Mouse (Mus musculus) midbrain, embryonic 16.5 days (tissue): ENCODE data around the gene Srsf7. TPM values are rescaled to one million over a fixed set of nuclear protein-coding genes. Genes with fewer than 3 reads are reported as not detected.
A peak's percentile ranks its signal among the peaks of the same experiment; 100 is the strongest.
"Not testable (repeated sequence)": the region's sequence is repeated elsewhere in the genome, so short reads cannot be mapped to it uniquely, and the experiment has no call there.

Experiments used
- ATAC-seq: fragments of 200-750 bp; cut with Nextera tagmentation; 2 replicates; pipeline ENCODE4 v1.8.0; 2017; ENCODE audit warnings: moderate TSS enrichment
- H3K27ac ChIP-seq: fragments of 300-500 bp; sonication (generic); 2 replicates; pipeline ENCODE4 v1.5.1; 2014; ENCODE audit warnings: mild to moderate bottlenecking, low read length, mixed read lengths
- H3K27me3 ChIP-seq: fragments of 300-500 bp; sonication (generic); 2 replicates; pipeline ENCODE4 v1.6.1; 2014; ENCODE audit warnings: low read depth, low read length, mixed read lengths; ENCODE audit not compliant: control insufficient read depth, insufficient read depth
- H3K36me3 ChIP-seq: fragments of 300-500 bp; sonication (generic); 2 replicates; pipeline ENCODE4 v1.6.1; 2014; ENCODE audit warnings: mild to moderate bottlenecking, low read length, moderate library complexity, mixed read lengths; ENCODE audit not compliant: control insufficient read depth, insufficient read depth
- H3K4me1 ChIP-seq: fragments of 300-500 bp; sonication (generic); 2 replicates; pipeline ENCODE4 v1.6.1; 2014; ENCODE audit warnings: mild to moderate bottlenecking, low read length, mixed read lengths; ENCODE audit not compliant: control insufficient read depth, insufficient read depth
- H3K4me2 ChIP-seq: fragments of 300-500 bp; sonication (generic); 2 replicates; pipeline ENCODE4 v1.6.1; 2014; ENCODE audit warnings: mild to moderate bottlenecking, low read length, mixed read lengths
- H3K4me3 ChIP-seq: fragments of 300-500 bp; sonication (generic); 2 replicates; pipeline ENCODE4 v1.5.1; 2014; ENCODE audit warnings: low read depth, mild to moderate bottlenecking, low read length, moderate library complexity, mixed read lengths
- H3K9ac ChIP-seq: fragments of 300-500 bp; sonication (generic); 2 replicates; pipeline ENCODE4 v1.6.1; 2014; ENCODE audit warnings: low read depth, low read length, mixed read lengths
- H3K9me3 ChIP-seq: fragments of 300-500 bp; sonication (generic); replicated peaks from 2 replicates; pipeline ENCODE4 v1.6.1; 2014; ENCODE audit warnings: mild to moderate bottlenecking, low read length, mixed read lengths; ENCODE audit not compliant: control insufficient read depth, poor library complexity, severe bottlenecking
- WGBS: fragments of 180-500 bp; shearing (Covaris S2); extraction: QIAGEN DNeasy Blood & Tissue Kit; methylation state at CpG from one replicate; pipeline ENCODE4 v1.1.7; 2014; 5-methylcytosine and 5-hydroxymethylcytosine counted together
- polyA plus RNA-seq: library from polyadenylated mRNA; unstranded; fragments of >200 nt; fragmentation: Nextera tagmentation; extraction: Ambion mirVana; gene quantifications from 2 replicates; pipeline ENCODE4 v1.2.1, GENCODE M21; 2015

Gene Srsf7
- polyA plus RNA-seq, 1 experiment from 2014 or later = 395 TPM

GRCm38 (mm10) chr17:80213998-80214397 is 6.9 kb upstream of the Srsf7 start:
- not testable (repeated sequence) for H3K9ac ChIP-seq, H3K4me1 ChIP-seq, H3K4me3 ChIP-seq, H3K36me3 ChIP-seq, H3K9me3 ChIP-seq, ATAC-seq, H3K27me3 ChIP-seq, H3K4me2 ChIP-seq, H3K27ac ChIP-seq
- WGBS = 92% methylated on average over 4 of the region's 4 CpGs

- WGBS = 0% methylated on average over 36 of the region's 36 CpGs
- peak; percentile 65 for ATAC-seq
- peaks cover 13% of the 10 kb centered on the region for H3K4me1 ChIP-seq
- H3K9ac ChIP-seq = peak overlapping the region; percentile 97
- no peaks in the 10 kb centered on the region for H3K27me3 ChIP-seq
- H3K4me2 ChIP-seq = peak overlapping the region; percentile 89
- peaks cover 21% of the 10 kb centered on the region for H3K36me3 ChIP-seq
- H3K9me3 ChIP-seq = no peaks in the 10 kb centered on the region
- H3K27ac ChIP-seq = peak overlapping the region; percentile 100
- peak overlapping the region; percentile 75 for H3K4me3 ChIP-seq
Measured at GRCm38 (mm10) chr17:80206301-80206670, 821 bp downstream of the Srsf7 start.

DNA sequence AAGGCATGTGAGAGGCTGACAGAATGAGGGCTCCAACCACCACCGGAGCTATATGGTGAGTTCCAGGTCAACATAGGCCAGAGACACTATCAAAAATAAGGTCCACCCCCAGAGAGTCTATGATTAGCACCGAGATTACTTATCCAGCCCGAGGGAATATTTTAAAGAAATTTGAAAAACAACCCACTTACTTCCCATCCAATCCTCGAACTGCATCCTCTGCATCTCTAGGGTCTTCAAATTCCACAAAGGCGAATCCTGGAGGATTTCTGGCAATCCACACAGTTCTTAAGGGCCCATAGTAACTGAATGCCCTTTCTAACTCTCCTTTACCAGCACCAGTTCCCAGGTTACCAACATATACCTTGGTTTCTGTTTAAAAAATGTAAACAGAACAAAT is 1.4 kb downstream of the Srsf7 start:
- H3K9ac ChIP-seq = peak overlapping the region; percentile 97
- peaks cover 13% of the 10 kb centered on the region for H3K4me1 ChIP-seq
- no peaks in the 10 kb centered on the region for H3K9me3 ChIP-seq
- peak overlapping the region; percentile 100 for H3K27ac ChIP-seq
- H3K4me2 ChIP-seq = peak overlapping the region; percentile 89
- ATAC-seq = no peak
- peak overlapping the region; percentile 75 for H3K4me3 ChIP-seq
- H3K27me3 ChIP-seq = no peaks in the 10 kb centered on the region
- H3K36me3 ChIP-seq = peaks cover 21% of the 10 kb centered on the region
- 28% methylated on average over 5 of the region's 5 CpGs for WGBS

DNA sequence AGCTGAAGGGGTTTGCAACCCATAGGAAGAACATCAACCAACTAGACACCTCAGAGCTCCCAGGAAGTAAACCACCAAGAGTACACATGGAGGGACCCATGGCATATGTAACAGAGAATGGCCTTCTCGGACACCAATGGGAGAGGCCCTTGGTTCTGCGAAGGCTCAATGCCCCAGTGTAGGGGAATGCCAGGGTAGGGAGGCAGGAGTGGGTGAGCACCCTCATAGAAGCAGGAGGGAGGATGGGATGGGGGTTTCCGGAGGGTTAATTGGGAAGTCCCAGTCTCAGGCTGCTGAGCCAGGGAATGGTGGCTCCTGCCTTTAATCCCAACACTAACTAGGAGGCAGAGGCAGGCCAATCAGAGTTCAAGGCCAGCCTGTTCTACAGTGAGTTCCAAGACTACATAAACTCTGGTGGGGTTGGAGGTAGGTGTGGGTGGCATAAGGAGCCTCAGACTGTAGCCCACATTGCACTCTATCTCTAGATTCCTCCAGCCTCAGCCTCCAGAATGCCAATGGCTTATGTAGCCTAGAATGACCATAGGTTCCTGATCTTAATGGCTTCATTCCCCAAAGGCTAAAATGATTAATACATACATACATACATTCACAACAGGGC is 7.8 kb downstream of the Srsf7 start:
- 95% methylated on average over 3 of the region's 3 CpGs for WGBS
- no peaks in the 10 kb centered on the region for H3K27me3 ChIP-seq
- H3K4me2 ChIP-seq = no peak overlapping the region
- no peak for ATAC-seq
- H3K27ac ChIP-seq = no peak overlapping the region
- no peak overlapping the region for H3K4me3 ChIP-seq
- no peaks in the 10 kb centered on the region for H3K4me1 ChIP-seq
- no peaks in the 10 kb centered on the region for H3K9me3 ChIP-seq
- H3K36me3 ChIP-seq = peaks cover 31% of the 10 kb centered on the region
- H3K9ac ChIP-seq = no peak overlapping the region

DNA sequence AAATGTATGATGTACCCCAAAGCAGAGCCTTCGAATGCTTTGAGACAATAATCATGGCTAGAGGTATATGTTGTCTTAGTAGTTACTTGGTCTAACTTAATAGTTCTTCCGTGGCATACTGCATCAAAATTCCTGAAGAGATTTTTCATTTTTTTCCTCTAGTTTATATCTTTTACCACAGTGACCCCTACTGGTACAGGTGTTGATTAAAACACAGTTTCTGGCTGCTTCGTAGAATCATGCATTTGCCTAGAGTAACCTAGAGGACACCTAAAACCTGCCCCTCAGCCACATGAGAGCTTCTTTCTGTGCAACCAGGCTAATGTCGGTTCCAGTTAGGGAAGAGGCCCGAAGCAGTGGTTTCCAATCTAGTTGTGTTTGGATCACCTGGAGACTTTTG is 14.0 kb downstream of the Srsf7 start:
- H3K27me3 ChIP-seq = no peaks in the 10 kb centered on the region
- WGBS = 71% methylated on average over 5 of the region's 5 CpGs
- H3K9me3 ChIP-seq = no peaks in the 10 kb centered on the region
- no peak overlapping the region for H3K27ac ChIP-seq
- H3K4me1 ChIP-seq = no peaks in the 10 kb centered on the region
- H3K9ac ChIP-seq = no peak overlapping the region
- no peak overlapping the region for H3K4me2 ChIP-seq
- no peak; the same call in 1 of the 2 replicates for ATAC-seq
- peaks cover 12% of the 10 kb centered on the region for H3K36me3 ChIP-seq
- H3K4me3 ChIP-seq = no peak overlapping the region

GRCm38 (mm10) chr17:80183615-80184014 is 23.5 kb downstream of the Srsf7 start:
- ATAC-seq = no peak
- 83% methylated on average over 10 of the region's 10 CpGs for WGBS
- H3K4me1 ChIP-seq = no peaks in the 10 kb centered on the region
- H3K9me3 ChIP-seq = peaks cover 3% of the 10 kb centered on the region; the same call in 1 of the 2 replicates
- H3K36me3 ChIP-seq = no peaks in the 10 kb centered on the region
- no peak overlapping the region for H3K4me2 ChIP-seq
- no peaks in the 10 kb centered on the region for H3K27me3 ChIP-seq
- no peak overlapping the region for H3K27ac ChIP-seq
- no peak overlapping the region for H3K9ac ChIP-seq
- no peak overlapping the region for H3K4me3 ChIP-seq

GRCm38 (mm10) chr17:80180468-80180867 is 26.6 kb downstream of the Srsf7 start:
- ATAC-seq = peak; percentile 61
- H3K4me3 ChIP-seq = no peak overlapping the region
- no peak overlapping the region for H3K9ac ChIP-seq
- H3K27ac ChIP-seq = no peak overlapping the region
- no peaks in the 10 kb centered on the region for H3K27me3 ChIP-seq
- no peaks in the 10 kb centered on the region for H3K4me1 ChIP-seq
- H3K4me2 ChIP-seq = no peak overlapping the region
- H3K9me3 ChIP-seq = no peaks in the 10 kb centered on the region
- H3K36me3 ChIP-seq = no peaks in the 10 kb centered on the region

DNA sequence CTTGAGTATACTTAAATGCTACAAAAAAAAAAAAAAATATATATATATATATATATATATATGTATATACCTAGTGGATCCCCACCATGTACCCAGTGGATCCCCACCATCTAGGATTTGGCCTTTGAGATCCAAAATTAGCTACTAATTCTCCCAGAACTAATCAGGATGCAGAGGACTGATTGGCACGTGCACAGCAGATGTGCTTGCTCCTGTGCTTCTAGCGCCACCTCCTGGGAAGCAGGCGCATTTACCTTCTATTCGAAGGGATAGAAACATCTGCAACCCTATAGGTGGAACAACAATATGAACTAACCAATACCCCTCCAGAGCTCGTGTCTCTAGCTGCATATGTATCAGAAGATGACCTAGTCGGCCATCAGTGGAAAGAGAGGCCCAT is 27.1 kb downstream of the Srsf7 start:
- Histone ChIP-seq H3K27me3 (no peaks in the 10 kb centered on the region), H3K27ac (no peak overlapping the region), H3K4me2 (no peak overlapping the region), H3K4me1 (no peaks in the 10 kb centered on the region), H3K9me3 (no peaks in the 10 kb centered on the region), H3K4me3 (no peak overlapping the region), H3K36me3 (no peaks in the 10 kb centered on the region), H3K9ac (no peak overlapping the region)
- ATAC-seq = peak; percentile 93
- 0% methylated on average over 6 of the region's 6 CpGs for WGBS

DNA sequence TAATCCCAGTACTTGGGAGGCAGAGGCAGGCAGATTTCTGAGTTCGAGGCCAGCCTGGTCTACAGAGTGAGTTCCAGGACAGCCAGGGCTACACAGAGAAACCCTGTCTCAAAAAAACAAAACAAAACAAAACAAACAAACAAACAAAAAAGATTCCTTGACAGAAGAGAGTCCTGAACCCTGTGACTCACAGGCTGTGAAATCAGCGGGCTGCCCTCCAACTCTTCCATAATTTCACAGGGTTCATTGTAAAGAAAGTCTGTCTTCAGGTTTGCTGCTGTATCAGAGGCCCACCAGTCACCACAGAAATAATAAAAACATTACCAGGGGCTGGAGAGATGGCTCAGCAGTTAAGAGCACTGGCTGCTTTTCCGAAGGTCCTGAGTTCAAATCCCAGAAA is 28.3 kb downstream of the Srsf7 start:
- not testable (repeated sequence) for H3K27ac ChIP-seq, H3K36me3 ChIP-seq, H3K9me3 ChIP-seq, H3K4me3 ChIP-seq, H3K4me2 ChIP-seq, H3K27me3 ChIP-seq, ATAC-seq, H3K4me1 ChIP-seq, H3K9ac ChIP-seq
- 96% methylated on average over 3 of the region's 3 CpGs for WGBS
